18 mouse cellular contexts compared by ENCODE assay signal in the genomic region with DNA sequence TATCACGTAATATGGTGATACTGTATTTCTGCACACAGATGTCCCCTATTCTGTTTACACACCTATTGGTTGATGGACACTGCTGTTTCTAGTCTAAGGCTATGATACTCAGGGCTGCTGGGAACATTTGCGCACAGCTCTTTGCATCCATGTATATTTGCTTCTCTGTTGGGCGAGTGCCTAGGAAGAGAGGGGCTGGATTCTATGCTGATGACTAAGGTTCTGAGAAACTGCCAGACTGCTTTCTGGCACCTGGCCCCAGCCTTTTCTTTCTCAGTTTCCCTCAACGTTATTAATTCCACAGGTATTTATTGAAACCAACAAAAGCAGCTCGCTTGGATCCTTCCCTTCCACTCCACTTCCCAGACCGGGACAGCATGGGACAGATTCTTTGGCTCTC.
DNase-seq lines count a peak whose midpoint lies in the region; ATAC-seq and TF ChIP-seq lines count a peak whose summit lies in the region.
"Had no signal": no experiment of that assay in that cellular context is flagged by ENCODE, and none has a peak within 500 bp of the region (broad histone marks: within the 10 kb centered on the region; RNA-seq: fewer than 3 reads in every experiment).

No protein-coding gene starts in this region.

- 47% methylated on average over 6 of the region's 6 CpGs for WGBS in forebrain, postnatal 0 days
- 67% methylated on average over 6 of the region's 6 CpGs for WGBS in forebrain, embryonic 12.5 days
- WGBS in limb, embryonic 15.5 days = 38% methylated on average over 6 of the region's 6 CpGs

- no peak overlapping the region for H3K27ac ChIP-seq in forebrain, postnatal 0 days (ENCODE audit: low read depth, low read length)
- no peak overlapping the region for H3K27ac ChIP-seq in forebrain, embryonic 12.5 days
- peak overlapping the region; percentile 47 for H3K27ac ChIP-seq in limb, embryonic 15.5 days
- H3K27ac ChIP-seq: embryonic facial prominence, embryonic 13.5 days; hindbrain, embryonic 12.5 days; intestine, embryonic 15.5 days; macrophage; midbrain, embryonic 13.5 days had no signal

- no peak overlapping the region for H3K4me2 ChIP-seq in forebrain, postnatal 0 days (ENCODE audit: low read depth)
- no peak overlapping the region for H3K4me2 ChIP-seq in forebrain, embryonic 12.5 days
- H3K4me2 ChIP-seq in limb, embryonic 15.5 days = no peak overlapping the region
- H3K4me2 ChIP-seq: embryonic facial prominence, embryonic 13.5 days; hindbrain, embryonic 12.5 days; intestine, embryonic 15.5 days; liver, embryonic 11.5 days; lung, embryonic 14.5 days; midbrain, embryonic 13.5 days had no signal

- no peaks in the 10 kb centered on the region for H3K9me3 ChIP-seq in forebrain, postnatal 0 days (ENCODE audit: low read length)
- H3K9me3 ChIP-seq in forebrain, embryonic 12.5 days = no peaks in the 10 kb centered on the region
- no peaks in the 10 kb centered on the region for H3K9me3 ChIP-seq in limb, embryonic 15.5 days
- H3K9me3 ChIP-seq: embryonic facial prominence, embryonic 13.5 days; hindbrain, embryonic 12.5 days; intestine, embryonic 15.5 days; midbrain, embryonic 13.5 days had no signal

- H3K4me3 ChIP-seq in forebrain, postnatal 0 days (ENCODE audit: low read depth, low read length) = no peak overlapping the region
- no peak overlapping the region for H3K4me3 ChIP-seq in forebrain, embryonic 12.5 days (replicated peaks)
- H3K4me3 ChIP-seq in limb, embryonic 15.5 days = no peak overlapping the region
- H3K4me3 ChIP-seq: embryonic facial prominence, embryonic 13.5 days; hindbrain, embryonic 12.5 days; intestine, embryonic 15.5 days; midbrain, embryonic 13.5 days; myocyte had no signal

- no peaks in the 10 kb centered on the region for H3K36me3 ChIP-seq in forebrain, postnatal 0 days (ENCODE audit: insufficient read depth)
- H3K36me3 ChIP-seq in forebrain, embryonic 12.5 days (replicated peaks) = no peaks in the 10 kb centered on the region
- no peaks in the 10 kb centered on the region for H3K36me3 ChIP-seq in limb, embryonic 15.5 days
- H3K36me3 ChIP-seq: embryonic facial prominence, embryonic 13.5 days; hindbrain, embryonic 12.5 days; intestine, embryonic 15.5 days; midbrain, embryonic 13.5 days had no signal

- H3K9ac ChIP-seq in forebrain, postnatal 0 days = no peak overlapping the region
- no peak overlapping the region for H3K9ac ChIP-seq in forebrain, embryonic 12.5 days
- no peak overlapping the region for H3K9ac ChIP-seq in limb, embryonic 15.5 days
- H3K9ac ChIP-seq: embryonic facial prominence, embryonic 13.5 days; hindbrain, embryonic 12.5 days; intestine, embryonic 15.5 days; lung, embryonic 14.5 days; midbrain, embryonic 13.5 days had no signal

- TF ChIP-seq CTCF in forebrain, postnatal 0 days (IDR thresholded peaks at IDR 0.05; ENCODE audit: low read depth) = no peak

- no peak for ATAC-seq in forebrain, postnatal 0 days
- no peak for ATAC-seq in forebrain, embryonic 12.5 days (ENCODE audit: low FRiP score)
- ATAC-seq in limb, embryonic 15.5 days (ENCODE audit: insufficient number of reproducible peaks, low FRiP score, low TSS enrichment, low read depth) = no peak
- ATAC-seq: intestine, embryonic 15.5 days; midbrain, embryonic 13.5 days had no signal

- DNase-seq in forebrain, postnatal 0 days = peak; percentile 48
- DNase-seq in 3T3-L1 (ENCODE audit: low read depth, low spot score) = peak; percentile 89
- peak; percentile 56 for DNase-seq in brain, adult 2 months (ENCODE audit: low read depth, low spot score)
- DNase-seq in urinary bladder, adult 2 months (ENCODE audit: low spot score) = no peak
- DNase-seq in gastrocnemius, postnatal 25 days = no peak
- no peak for DNase-seq in yolk sac, embryonic 10.5 days (ENCODE audit: low spot score)
- DNase-seq: adrenal gland, postnatal 36 days; heart, adult 18-20 months; lung, embryonic 14.5 days had no signal

- H3K27me3 ChIP-seq in forebrain, postnatal 0 days (ENCODE audit: insufficient read depth, low read length) = no peaks in the 10 kb centered on the region
- peaks cover 83% of the 10 kb centered on the region for H3K27me3 ChIP-seq in forebrain, embryonic 12.5 days
- no peaks in the 10 kb centered on the region; the same call in 1 of the 2 replicates for H3K27me3 ChIP-seq in limb, embryonic 15.5 days
- H3K27me3 ChIP-seq: intestine, embryonic 15.5 days had no signal

- no peaks in the 10 kb centered on the region for H3K4me1 ChIP-seq in forebrain, postnatal 0 days (ENCODE audit: insufficient read depth)
- H3K4me1 ChIP-seq in forebrain, embryonic 12.5 days = peaks cover 15% of the 10 kb centered on the region
- peaks cover 37% of the 10 kb centered on the region for H3K4me1 ChIP-seq in limb, embryonic 15.5 days

Comparison
In these comparisons a context has a peak if more than half of its experiments do, and no peak if none do; other contexts are left out.
1. DNase-seq: peak in forebrain, postnatal 0 days (single experiment), 3T3-L1 (single experiment) and brain, adult 2 months (single experiment); none in urinary bladder, adult 2 months (single experiment), gastrocnemius, postnatal 25 days (single experiment) and yolk sac, embryonic 10.5 days (single experiment).